13 mouse cellular contexts compared by ENCODE assay signal in genomic region chr2:64244804-64245203, GRCm38 (mm10).
"Had no signal": no experiment of that assay in that cellular context is flagged by ENCODE, and none has a peak within 500 bp of the region (broad histone marks: within the 10 kb centered on the region; RNA-seq: fewer than 3 reads in every experiment).

No protein-coding gene starts in this region.

- H3K9ac ChIP-seq: kidney, embryonic 15.5 days; limb, embryonic 15.5 days; liver, embryonic 12.5 days; lung, embryonic 14.5 days; midbrain, embryonic 12.5 days had no signal

- H3K27me3 ChIP-seq: kidney, embryonic 15.5 days; limb, embryonic 15.5 days; liver, embryonic 12.5 days; midbrain, embryonic 12.5 days had no signal

- H3K4me2 ChIP-seq: kidney, embryonic 15.5 days; limb, embryonic 15.5 days; liver, embryonic 12.5 days; lung, embryonic 14.5 days; midbrain, embryonic 12.5 days had no signal

- DNase-seq: kidney, adult 2 months; kidney, postnatal 14 days; lung, embryonic 14.5 days; lung, postnatal 10 days; lung, postnatal 4 days; right cerebral cortex, postnatal 4 days; spleen, adult 18-20 months; thymus, adult 18-20 months; thymus, postnatal 14 days had no signal

- H3K4me1 ChIP-seq: kidney, embryonic 15.5 days; limb, embryonic 15.5 days; liver, embryonic 12.5 days; midbrain, embryonic 12.5 days had no signal

- H3K27ac ChIP-seq: kidney, embryonic 15.5 days; limb, embryonic 15.5 days; liver, embryonic 12.5 days; midbrain, embryonic 12.5 days had no signal

- H3K36me3 ChIP-seq: kidney, embryonic 15.5 days; limb, embryonic 15.5 days; liver, embryonic 12.5 days; midbrain, embryonic 12.5 days had no signal

- H3K4me3 ChIP-seq: kidney, embryonic 15.5 days; limb, embryonic 15.5 days; liver, embryonic 12.5 days; midbrain, embryonic 12.5 days had no signal

- ATAC-seq: liver, embryonic 12.5 days had no signal

- H3K9me3 ChIP-seq: kidney, embryonic 15.5 days; limb, embryonic 15.5 days; liver, embryonic 12.5 days; midbrain, embryonic 12.5 days had no signal
